Mouse (Mus musculus): ENCODE results near the gene Arfrp1.
A peak's percentile ranks its signal among the peaks of the same experiment; 100 is the strongest.

Gene Arfrp1

DNA sequence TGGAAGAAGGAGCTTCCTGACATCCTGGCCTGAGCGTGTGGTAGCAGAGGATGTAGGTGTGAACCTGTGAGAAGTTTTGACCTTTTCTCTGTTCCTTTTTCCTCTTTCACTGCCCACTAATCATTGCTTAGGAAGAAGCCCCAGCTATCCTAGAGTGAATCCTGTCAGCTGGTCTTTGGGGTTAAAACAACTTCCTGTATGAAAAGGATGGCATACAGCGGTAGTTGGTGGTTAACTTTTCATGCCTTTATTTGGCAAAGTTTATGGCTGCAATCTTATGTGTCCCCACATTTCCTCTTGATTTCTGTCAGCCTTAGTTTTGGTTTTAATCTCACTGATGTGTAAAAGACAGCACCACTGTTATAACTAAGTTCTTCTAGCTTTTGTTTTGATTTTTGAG is 12.0 kb upstream of the Arfrp1 start:
- DNase-seq (ENCODE audit: low spot score): no peak

GRCm38 (mm10) chr2:181375787-181376186 is 10.6 kb upstream of the Arfrp1 start:
- DNase-seq (ENCODE audit: low spot score): peak; percentile 37

DNA sequence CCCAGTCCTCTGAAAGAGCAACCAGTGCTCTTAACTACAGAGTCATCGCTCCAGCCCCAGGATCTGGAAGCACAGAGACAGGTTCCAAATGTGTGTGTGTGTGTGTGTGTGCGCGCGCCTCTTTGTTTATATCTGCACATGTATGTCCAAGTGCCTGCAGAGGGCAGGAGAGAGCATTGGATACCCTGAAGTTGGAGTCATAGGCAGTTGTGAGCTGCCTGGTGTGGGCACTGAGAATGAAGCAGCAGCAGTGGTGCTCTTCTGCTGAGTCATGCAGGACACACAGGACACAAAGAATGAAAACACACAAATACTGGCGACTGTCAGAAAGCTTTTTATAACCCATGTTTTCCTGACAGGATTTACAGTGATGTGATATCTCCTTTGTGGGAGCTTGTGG is 4.8 kb upstream of the Arfrp1 start:
- DNase-seq (ENCODE audit: low spot score): no peak

GRCm38 (mm10) chr2:181365655-181366075 is 461 bp upstream of the Arfrp1 start:
- DNase-seq (ENCODE audit: low spot score): no peak

GRCm38 (mm10) chr2:181364487-181364859 is 731 bp downstream of the Arfrp1 start:
- no peak for DNase-seq (ENCODE audit: low spot score)

DNA sequence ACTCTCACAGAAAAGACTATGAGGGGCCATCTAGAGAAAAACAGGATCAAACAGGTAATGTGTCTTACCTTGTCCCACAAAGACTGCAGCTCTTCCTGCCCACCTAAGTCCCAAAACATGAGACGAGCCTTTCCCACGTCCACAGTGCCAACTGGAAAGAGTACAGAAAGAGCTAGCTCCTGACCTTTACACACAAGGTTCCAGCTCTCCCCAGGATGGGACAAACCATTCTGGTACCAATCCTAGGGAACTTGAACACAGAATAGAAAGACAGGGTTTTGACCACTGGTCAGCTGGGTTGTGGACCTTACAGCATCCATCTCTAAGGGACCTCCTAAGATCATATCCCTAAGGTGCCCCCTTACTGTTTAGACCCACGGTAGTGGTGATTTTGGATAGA is 1.3 kb downstream of the Arfrp1 start:
- DNase-seq (ENCODE audit: low spot score): no peak

GRCm38 (mm10) chr2:181356780-181357179 is 8.4 kb downstream of the Arfrp1 start:
- no peak for DNase-seq (ENCODE audit: low spot score)

GRCm38 (mm10) chr2:181342766-181343165 is 22.4 kb downstream of the Arfrp1 start:
- no peak for DNase-seq (ENCODE audit: low spot score)

- no peak for DNase-seq (ENCODE audit: low spot score)
Observed at GRCm38 (mm10) chr2:181340426-181340825, 24.8 kb downstream of the Arfrp1 start.

GRCm38 (mm10) chr2:181334023-181334422 is 31.2 kb downstream of the Arfrp1 start:
- peak; percentile 64 for DNase-seq (ENCODE audit: low spot score)

GRCm38 (mm10) chr2:181332542-181332941 is 32.7 kb downstream of the Arfrp1 start:
- no peak for DNase-seq (ENCODE audit: low spot score)

DNA sequence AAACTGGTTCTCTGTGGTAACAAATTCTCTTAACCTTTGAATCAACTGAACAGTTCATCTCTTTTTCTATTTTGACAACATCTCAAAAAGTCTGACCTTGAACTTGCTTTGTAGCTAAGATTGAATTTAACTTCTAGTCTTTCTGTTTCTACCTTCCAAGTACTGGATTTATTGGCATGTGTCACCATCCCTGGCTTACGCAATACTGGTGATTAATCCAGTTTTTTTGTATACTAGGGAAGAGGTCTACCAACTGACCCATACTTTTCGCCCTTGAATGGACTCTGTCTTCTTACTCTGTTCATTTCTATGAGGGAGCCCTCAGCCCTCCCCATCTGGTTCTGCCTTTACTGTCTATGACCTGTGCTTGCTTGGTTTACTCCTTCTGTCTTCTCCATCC is 39.1 kb downstream of the Arfrp1 start:
- DNase-seq (ENCODE audit: low spot score): no peak

DNA sequence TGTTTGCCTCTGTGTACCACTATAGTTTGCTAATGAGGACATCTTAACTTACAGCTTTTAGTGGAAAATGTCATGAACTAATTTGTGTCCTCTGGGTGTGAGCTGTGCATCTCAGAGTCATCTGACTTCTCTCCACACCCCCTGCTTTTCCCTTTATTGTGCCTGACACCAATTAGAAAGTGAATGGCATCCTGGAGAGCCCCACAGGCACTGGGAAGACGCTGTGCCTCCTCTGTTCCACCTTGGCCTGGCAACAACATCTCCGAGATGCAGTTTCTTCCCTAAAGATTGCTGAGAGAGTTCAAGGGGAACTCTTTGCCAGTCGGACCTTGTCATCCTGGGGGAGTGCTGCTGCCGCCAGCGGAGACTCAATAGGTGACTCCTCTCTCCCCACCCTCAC is 43.1 kb downstream of the Arfrp1 start:
- no peak for DNase-seq (ENCODE audit: low spot score)

- DNase-seq (ENCODE audit: low spot score): no peak
Observed at GRCm38 (mm10) chr2:181320103-181320499, 45.1 kb downstream of the Arfrp1 start.

DNA sequence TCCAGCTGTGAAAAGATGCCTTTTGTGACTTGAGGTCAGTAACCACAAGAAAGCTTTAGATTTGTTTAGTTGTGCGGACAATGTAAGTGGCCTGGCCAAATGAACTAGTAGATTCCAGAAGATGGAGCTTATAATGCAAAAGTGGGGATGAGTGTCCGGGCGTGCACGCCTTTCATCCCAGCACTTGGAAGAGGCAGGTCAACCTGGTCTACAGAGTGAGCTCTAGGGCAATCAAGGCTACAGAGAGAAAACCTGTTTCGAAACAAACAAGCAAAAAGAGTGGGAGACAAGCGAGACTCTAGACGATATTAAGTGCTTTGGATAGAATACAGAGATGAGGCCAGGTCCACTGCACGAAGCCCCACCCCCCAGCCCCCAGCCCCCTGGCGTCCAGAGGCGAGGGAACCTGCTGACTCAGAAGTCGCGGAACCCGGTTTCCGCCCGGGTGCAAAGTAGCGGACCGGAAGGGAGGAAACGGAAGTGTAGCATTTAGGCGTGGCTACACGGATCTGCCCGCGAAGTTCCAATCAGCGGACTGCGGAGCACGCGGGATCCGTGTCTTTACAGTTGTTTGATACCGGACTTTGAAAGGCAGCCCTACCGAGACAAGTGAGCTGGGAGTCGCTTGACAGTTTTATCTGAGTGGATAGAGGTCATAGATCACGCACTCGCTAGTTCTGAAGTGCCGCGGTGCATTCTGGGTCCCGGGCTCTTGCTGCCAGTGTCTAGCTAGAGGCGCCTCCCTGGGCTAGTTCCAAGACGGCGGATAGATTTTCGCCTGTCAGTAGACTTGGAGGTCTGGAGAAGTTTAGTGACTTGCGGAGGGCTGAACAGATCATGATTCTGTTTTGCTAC is 45.7 kb downstream of the Arfrp1 start, which contains the start of gene Rtel1:
Rtel1 (plus strand) TSS at position 492 of the 855 bp plus-strand sequence.
- DNase-seq (ENCODE audit: low spot score): peak; percentile 82

GRCm38 (mm10) chr2:181314080-181314810 is 51.0 kb downstream of the Arfrp1 start, which contains the start of gene Stmn3:
Gene Stmn3, minus strand, starts transcription at chr2:181314500.
- no peak for DNase-seq (ENCODE audit: low spot score)

DNA sequence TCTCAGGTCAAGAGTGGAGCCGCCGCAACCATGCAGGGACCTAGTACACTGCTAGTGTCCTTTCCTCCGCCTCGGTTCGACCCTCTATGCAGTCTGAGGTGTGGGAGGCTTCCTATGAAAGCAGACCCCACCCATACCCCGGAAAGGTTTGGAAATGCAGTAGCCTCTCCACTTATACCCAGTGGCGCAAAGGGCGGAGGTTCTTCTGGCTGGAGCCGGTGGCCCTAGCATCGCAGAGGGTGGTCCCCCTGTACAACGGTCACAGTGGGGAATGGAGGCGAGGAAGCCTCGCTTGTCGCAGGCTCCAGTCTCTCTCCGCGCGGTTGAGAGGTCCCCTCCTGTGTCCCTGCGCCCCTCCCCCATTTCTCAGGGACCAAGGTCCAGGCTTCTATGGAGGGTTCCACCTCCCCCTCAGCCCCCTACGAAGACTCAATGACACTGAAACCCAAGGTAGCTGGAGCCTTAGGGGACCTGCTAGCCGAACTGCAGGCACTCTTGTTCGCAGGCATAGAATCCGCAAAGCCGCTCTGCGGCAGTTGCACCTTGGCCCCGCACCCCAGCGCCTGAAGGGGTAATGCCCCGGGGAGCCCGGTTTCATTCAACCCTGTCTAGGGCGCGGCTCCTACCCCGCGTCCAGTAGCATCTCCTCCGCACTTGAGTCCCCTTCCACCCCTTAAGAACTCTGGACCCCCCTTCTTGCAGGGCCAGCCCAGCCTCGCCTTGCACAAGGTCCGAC is 51.7 kb downstream of the Arfrp1 start:
- no peak for DNase-seq (ENCODE audit: low spot score)

- no peak for DNase-seq (ENCODE audit: low spot score)
Observed at GRCm38 (mm10) chr2:181313006-181313343, 52.2 kb downstream of the Arfrp1 start.

GRCm38 (mm10) chr2:181312435-181312834 is 52.8 kb downstream of the Arfrp1 start:
- DNase-seq (ENCODE audit: low spot score): no peak

Data from lung, postnatal 25 days (tissue).